18 mouse cellular contexts compared by ENCODE assay signal in genomic region chr8:128454026-128454425, GRCm38 (mm10).
DNase-seq lines count a peak whose midpoint lies in the region; ATAC-seq lines count a peak whose summit lies in the region.
"Had no signal": no experiment of that assay in that cellular context is flagged by ENCODE, and none has a peak within 500 bp of the region (broad histone marks: within the 10 kb centered on the region; RNA-seq: fewer than 3 reads in every experiment).

No protein-coding gene starts in this region.

- H3K9me3 ChIP-seq in hindbrain, embryonic 13.5 days: no peaks in the 10 kb centered on the region
- H3K9me3 ChIP-seq in hindbrain, embryonic 11.5 days (ENCODE audit: control insufficient read depth, low read length): no peaks in the 10 kb centered on the region
- no peaks in the 10 kb centered on the region for H3K9me3 ChIP-seq in lung, embryonic 15.5 days
- no peaks in the 10 kb centered on the region for H3K9me3 ChIP-seq in forebrain, embryonic 12.5 days
- H3K9me3 ChIP-seq: embryonic facial prominence, embryonic 15.5 days; forebrain, embryonic 10.5 days had no signal

- no peak overlapping the region for H3K9ac ChIP-seq in hindbrain, embryonic 13.5 days
- no peak overlapping the region for H3K9ac ChIP-seq in hindbrain, embryonic 11.5 days (ENCODE audit: low read depth, low read length)
- no peak overlapping the region for H3K9ac ChIP-seq in lung, embryonic 15.5 days
- H3K9ac ChIP-seq in forebrain, embryonic 12.5 days: no peak overlapping the region
- H3K9ac ChIP-seq: embryonic facial prominence, embryonic 15.5 days; liver, embryonic 14.5 days had no signal

- no peak overlapping the region for H3K4me2 ChIP-seq in hindbrain, embryonic 13.5 days
- no peak overlapping the region for H3K4me2 ChIP-seq in hindbrain, embryonic 11.5 days (replicated peaks; ENCODE audit: low read depth, low read length)
- H3K4me2 ChIP-seq in lung, embryonic 15.5 days: no peak overlapping the region
- no peak overlapping the region for H3K4me2 ChIP-seq in forebrain, embryonic 12.5 days
- H3K4me2 ChIP-seq: embryonic facial prominence, embryonic 15.5 days had no signal

- no peaks in the 10 kb centered on the region for H3K27me3 ChIP-seq in hindbrain, embryonic 13.5 days
- no peaks in the 10 kb centered on the region for H3K27me3 ChIP-seq in hindbrain, embryonic 11.5 days (ENCODE audit: control insufficient read depth, insufficient read depth, low read length)
- H3K27me3 ChIP-seq in lung, embryonic 15.5 days: no peaks in the 10 kb centered on the region
- H3K27me3 ChIP-seq in forebrain, embryonic 12.5 days: no peaks in the 10 kb centered on the region
- H3K27me3 ChIP-seq: embryonic facial prominence, embryonic 15.5 days had no signal

- no peak for ATAC-seq in hindbrain, embryonic 13.5 days (ENCODE audit: low FRiP score)
- no peak for ATAC-seq in hindbrain, embryonic 11.5 days (ENCODE audit: low FRiP score)
- ATAC-seq in lung, embryonic 15.5 days (ENCODE audit: borderline replicate concordance, extremely low read depth, low FRiP score, low TSS enrichment): no peak
- ATAC-seq in forebrain, embryonic 12.5 days (ENCODE audit: low FRiP score): no peak

- H3K36me3 ChIP-seq in hindbrain, embryonic 13.5 days: peaks cover 11% of the 10 kb centered on the region
- H3K36me3 ChIP-seq in hindbrain, embryonic 11.5 days (ENCODE audit: control insufficient read depth, insufficient read depth, low read length): no peaks in the 10 kb centered on the region
- peaks cover 22% of the 10 kb centered on the region for H3K36me3 ChIP-seq in lung, embryonic 15.5 days
- no peaks in the 10 kb centered on the region; the same call in 1 of the 2 replicates for H3K36me3 ChIP-seq in forebrain, embryonic 12.5 days (replicated peaks)
- H3K36me3 ChIP-seq: forebrain, embryonic 10.5 days had no signal

- H3K4me3 ChIP-seq in hindbrain, embryonic 13.5 days: no peak overlapping the region
- H3K4me3 ChIP-seq in hindbrain, embryonic 11.5 days (ENCODE audit: low read depth, low read length): no peak overlapping the region
- no peak overlapping the region for H3K4me3 ChIP-seq in lung, embryonic 15.5 days
- H3K4me3 ChIP-seq in forebrain, embryonic 12.5 days (replicated peaks): no peak overlapping the region
- H3K4me3 ChIP-seq: embryonic facial prominence, embryonic 15.5 days; forebrain, embryonic 10.5 days had no signal

- WGBS in hindbrain, embryonic 13.5 days: 88% methylated on average over 3 of the region's 3 CpGs
- 85% methylated on average over 3 of the region's 3 CpGs for WGBS in hindbrain, embryonic 11.5 days
- WGBS in lung, embryonic 15.5 days: 65% methylated on average over 3 of the region's 3 CpGs
- 69% methylated on average over 3 of the region's 3 CpGs for WGBS in forebrain, embryonic 12.5 days

- H3K4me1 ChIP-seq in hindbrain, embryonic 13.5 days (replicated peaks): peaks cover 21% of the 10 kb centered on the region
- H3K4me1 ChIP-seq in hindbrain, embryonic 11.5 days (replicated peaks; ENCODE audit: control insufficient read depth, insufficient read depth, low read length): no peaks in the 10 kb centered on the region
- H3K4me1 ChIP-seq in lung, embryonic 15.5 days: peaks cover 30% of the 10 kb centered on the region
- H3K4me1 ChIP-seq in forebrain, embryonic 12.5 days: peaks cover 10% of the 10 kb centered on the region

- DNase-seq in hindbrain, embryonic 11.5 days (ENCODE audit: low spot score): no peak
- DNase-seq in lung, adult 18-20 months: peak; percentile 19 to 53
- DNase-seq in lung, postnatal 14 days: no peak
- peak; percentile 62 for DNase-seq in lung, postnatal 25 days (ENCODE audit: low spot score)
- DNase-seq: adrenal gland, postnatal 36 days; cerebellum, postnatal 14 days; embryo, embryonic 11 days; gastrocnemius, postnatal 14 days; kidney, adult 18-20 months; kidney, postnatal 4 days; left cerebral cortex, postnatal 4 days; thymus, postnatal 25 days had no signal

- H3K27ac ChIP-seq in hindbrain, embryonic 13.5 days: peak overlapping the region; percentile 31; the same call in 1 of the 2 replicates
- no peak overlapping the region for H3K27ac ChIP-seq in hindbrain, embryonic 11.5 days (ENCODE audit: low read depth, low read length)
- peak overlapping the region; percentile 76 for H3K27ac ChIP-seq in lung, embryonic 15.5 days
- no peak overlapping the region for H3K27ac ChIP-seq in forebrain, embryonic 12.5 days
- H3K27ac ChIP-seq: embryonic facial prominence, embryonic 15.5 days; forebrain, embryonic 10.5 days; liver, embryonic 14.5 days had no signal

Comparison
In these comparisons a context has a peak if more than half of its experiments do, and no peak if none do; other contexts are left out.
1. H3K27ac ChIP-seq: peak in hindbrain, embryonic 13.5 days (single experiment) and lung, embryonic 15.5 days (single experiment); none in hindbrain, embryonic 11.5 days (single experiment) and forebrain, embryonic 12.5 days (single experiment).
2. DNase-seq: peak in lung, adult 18-20 months (2 of 2) and lung, postnatal 25 days (single experiment); none in hindbrain, embryonic 11.5 days (single experiment) and lung, postnatal 14 days (single experiment).